Mouse (Mus musculus) midbrain, embryonic 12.5 days (tissue): ENCODE results near the gene Gm48552. TPM values are rescaled to one million over a fixed set of nuclear protein-coding genes. Genes with fewer than 3 reads are reported as not detected.

ENCODE experiments used
- ATAC-seq: fragments of 200-750 bp; cut with Nextera tagmentation; 2 replicates; pipeline ENCODE4 v1.8.0; 2017; ENCODE audit warnings: low read depth, moderate TSS enrichment, moderate library complexity; ENCODE audit not compliant: low FRiP score
- H3K27ac ChIP-seq: fragments of 300-500 bp; sonication (generic); replicated peaks from 2 replicates; pipeline ENCODE4 v1.5.1; 2016; ENCODE audit warnings: mild to moderate bottlenecking
- H3K27me3 ChIP-seq: fragments of 300-500 bp; sonication (generic); 2 replicates; pipeline ENCODE4 v1.6.1; 2016; ENCODE audit warnings: mild to moderate bottlenecking
- H3K36me3 ChIP-seq: fragments of 300-500 bp; sonication (generic); 2 replicates; pipeline ENCODE4 v1.6.1; 2016
- H3K4me1 ChIP-seq: fragments of 300-500 bp; sonication (generic); 2 replicates; pipeline ENCODE4 v1.6.1; 2016
- H3K4me2 ChIP-seq: fragments of 300-500 bp; sonication (generic); replicated peaks from 2 replicates; pipeline ENCODE4 v1.6.1; 2016; ENCODE audit warnings: mild to moderate bottlenecking, moderate library complexity
- H3K4me3 ChIP-seq: fragments of 300-500 bp; sonication (generic); 2 replicates; pipeline ENCODE4 v1.5.1; 2016; ENCODE audit warnings: mild to moderate bottlenecking
- H3K9ac ChIP-seq: fragments of 300-500 bp; sonication (generic); replicated peaks from 2 replicates; pipeline ENCODE4 v1.6.1; 2016; ENCODE audit warnings: mild to moderate bottlenecking, moderate library complexity
- H3K9me3 ChIP-seq: fragments of 300-500 bp; sonication (generic); 2 replicates; pipeline ENCODE4 v1.6.1; 2016; ENCODE audit warnings: mild to moderate bottlenecking
- WGBS: fragments of 180-500 bp; shearing (Covaris S2); methylation state at CpG from one replicate; pipeline ENCODE4 v1.1.7; 2016; 5-methylcytosine and 5-hydroxymethylcytosine counted together
- polyA plus RNA-seq: library from polyadenylated mRNA; unstranded; fragments of >200 nt; fragmentation: Nextera tagmentation; extraction: Ambion mirVana; gene quantifications from 2 replicates; pipeline ENCODE4 v1.2.1, GENCODE M21; 2016

Gene Gm48552
- polyA plus RNA-seq, 1 experiment from 2014 or later, result 2.3 TPM

GRCm38 (mm10) chr10:81364666-81365065 lies 24.1 kb upstream of the Gm48552 start:
- Histone ChIP-seq H3K4me3 (peak overlapping the region; percentile 28), H3K27ac (no peak overlapping the region), H3K36me3 (peaks cover 36% of the 10 kb centered on the region), H3K9ac (no peak overlapping the region; the same call in 1 of the 2 replicates), H3K9me3 (no peaks in the 10 kb centered on the region), H3K4me2 (peak overlapping the region; percentile 48), H3K27me3 (peaks cover 36% of the 10 kb centered on the region), H3K4me1 (peaks cover 52% of the 10 kb centered on the region)
- no peak; the same call in 1 of the 2 replicates for ATAC-seq
- WGBS, result 11% methylated on average over 28 of the region's 28 CpGs

- no peaks in the 10 kb centered on the region for H3K9me3 ChIP-seq
- no peak overlapping the region for H3K4me3 ChIP-seq
- H3K36me3 ChIP-seq, result peaks cover 41% of the 10 kb centered on the region
- ATAC-seq, result peak; percentile 10; the same call in 1 of the 2 replicates
- H3K4me2 ChIP-seq, result peak overlapping the region; percentile 48; the same call in 1 of the 2 replicates
- 28% methylated on average over 4 of the region's 4 CpGs for WGBS
- H3K4me1 ChIP-seq, result peaks cover 51% of the 10 kb centered on the region
- H3K27ac ChIP-seq, result no peak overlapping the region
- peaks cover 36% of the 10 kb centered on the region for H3K27me3 ChIP-seq
- H3K9ac ChIP-seq, result no peak overlapping the region; the same call in 1 of the 2 replicates
Measured at GRCm38 (mm10) chr10:81365073-81365472, 23.7 kb upstream of the Gm48552 start.

- no peaks in the 10 kb centered on the region for H3K9me3 ChIP-seq
- peaks cover 43% of the 10 kb centered on the region for H3K4me1 ChIP-seq
- WGBS, result 13% methylated on average over 12 of the region's 12 CpGs
- H3K36me3 ChIP-seq, result peaks cover 49% of the 10 kb centered on the region
- peak; percentile 34; the same call in 1 of the 2 replicates for ATAC-seq
- peak within 1 kb of the TSS; percentile 28; the same call in 1 of the 2 replicates for H3K9ac ChIP-seq
- peaks cover 36% of the 10 kb centered on the region for H3K27me3 ChIP-seq
- H3K4me2 ChIP-seq, result peak within 1 kb of the TSS; percentile 48
- H3K27ac ChIP-seq, result peak within 1 kb of the TSS; percentile 54
- peak within 1 kb of the TSS; percentile 28; the same call in 1 of the 2 replicates for H3K4me3 ChIP-seq
Measured at GRCm38 (mm10) chr10:81365672-81366476, 22.9 kb upstream of the Gm48552 start, which contains the start of gene 4930404N11Rik. TSS of gene 4930404N11Rik (minus strand) at chr10:81365816.

- Histone ChIP-seq H3K36me3 (peaks cover 56% of the 10 kb centered on the region), H3K4me2 (no peak overlapping the region), H3K9me3 (no peaks in the 10 kb centered on the region), H3K4me1 (peaks cover 43% of the 10 kb centered on the region), H3K27ac (peak overlapping the region; percentile 54), H3K4me3 (no peak overlapping the region), H3K27me3 (peaks cover 36% of the 10 kb centered on the region), H3K9ac (peak overlapping the region; percentile 28; the same call in 1 of the 2 replicates)
- WGBS, result 80% methylated on average over 6 of the region's 6 CpGs
- no peak for ATAC-seq
Measured at GRCm38 (mm10) chr10:81366477-81367206, 22.2 kb upstream of the Gm48552 start.

- Histone ChIP-seq H3K4me2 (no peak overlapping the region), H3K4me3 (no peak overlapping the region), H3K9ac (0 out of 2 replicates have a peak overlapping the region, but pooled peaks have one; percentile 28), H3K9me3 (no peaks in the 10 kb centered on the region), H3K4me1 (peaks cover 43% of the 10 kb centered on the region), H3K27me3 (peaks cover 36% of the 10 kb centered on the region), H3K36me3 (peaks cover 61% of the 10 kb centered on the region), H3K27ac (0 out of 2 replicates have a peak overlapping the region, but pooled peaks have one; percentile 25)
- WGBS, result 78% methylated on average over 6 of the region's 6 CpGs
- no peak for ATAC-seq
Measured at GRCm38 (mm10) chr10:81367207-81367495, 21.7 kb upstream of the Gm48552 start.

GRCm38 (mm10) chr10:81375322-81375721 lies 13.5 kb upstream of the Gm48552 start:
- Histone ChIP-seq H3K36me3 (peaks cover 54% of the 10 kb centered on the region), H3K4me1 (peaks cover 29% of the 10 kb centered on the region), H3K27me3 (no peaks in the 10 kb centered on the region), H3K9ac (no peak overlapping the region), H3K4me2 (0 out of 2 replicates have a peak overlapping the region, but pooled peaks have one; percentile 84), H3K9me3 (no peaks in the 10 kb centered on the region), H3K27ac (no peak overlapping the region), H3K4me3 (no peak overlapping the region)
- ATAC-seq, result no peak
- 92% methylated on average over 10 of the region's 10 CpGs for WGBS

- ATAC-seq, result no peak
- peak overlapping the region; percentile 84 for H3K4me2 ChIP-seq
- peak overlapping the region; percentile 97 for H3K9ac ChIP-seq
- peaks cover 40% of the 10 kb centered on the region for H3K36me3 ChIP-seq
- 40% methylated on average over 6 of the region's 6 CpGs for WGBS
- H3K27me3 ChIP-seq, result no peaks in the 10 kb centered on the region
- peaks cover 29% of the 10 kb centered on the region for H3K4me1 ChIP-seq
- peak overlapping the region; percentile 85 for H3K4me3 ChIP-seq
- 0 out of 2 replicates have a peak overlapping the region, but pooled peaks have one; percentile 3 for H3K27ac ChIP-seq
- no peaks in the 10 kb centered on the region for H3K9me3 ChIP-seq
Measured at GRCm38 (mm10) chr10:81376561-81377361, 12.0 kb upstream of the Gm48552 start.

GRCm38 (mm10) chr10:81377362-81377664 lies 11.5 kb upstream of the Gm48552 start:
- ATAC-seq, result no peak
- peaks cover 33% of the 10 kb centered on the region for H3K4me1 ChIP-seq
- no peaks in the 10 kb centered on the region for H3K27me3 ChIP-seq
- no peaks in the 10 kb centered on the region for H3K9me3 ChIP-seq
- WGBS, result 63% methylated on average over 2 of the region's 2 CpGs
- H3K4me3 ChIP-seq, result peak overlapping the region; percentile 85
- peak overlapping the region; percentile 84 for H3K4me2 ChIP-seq
- H3K36me3 ChIP-seq, result peaks cover 34% of the 10 kb centered on the region
- H3K27ac ChIP-seq, result 0 out of 2 replicates have a peak overlapping the region, but pooled peaks have one; percentile 73
- H3K9ac ChIP-seq, result peak overlapping the region; percentile 97

- peaks cover 33% of the 10 kb centered on the region for H3K4me1 ChIP-seq
- peak within 1 kb of the TSS; percentile 81 for H3K27ac ChIP-seq
- no peaks in the 10 kb centered on the region for H3K9me3 ChIP-seq
- H3K9ac ChIP-seq, result peak within 1 kb of the TSS; percentile 97
- peak; percentile 72 for ATAC-seq
- WGBS, result under 1% methylated on average over 31 of the region's 59 CpGs
- no peaks in the 10 kb centered on the region for H3K27me3 ChIP-seq
- H3K4me2 ChIP-seq, result peak within 1 kb of the TSS; percentile 84
- peaks cover 28% of the 10 kb centered on the region for H3K36me3 ChIP-seq
- H3K4me3 ChIP-seq, result peak within 1 kb of the TSS; percentile 85
Measured at GRCm38 (mm10) chr10:81377793-81378552, 10.8 kb upstream of the Gm48552 start, which contains the start of gene Fzr1. TSS of gene Fzr1 (minus strand) at chr10:81378516.

- peaks cover 33% of the 10 kb centered on the region for H3K4me1 ChIP-seq
- H3K36me3 ChIP-seq, result peaks cover 21% of the 10 kb centered on the region
- peak overlapping the region; percentile 60 for H3K4me2 ChIP-seq
- H3K27me3 ChIP-seq, result no peaks in the 10 kb centered on the region
- WGBS, result under 1% methylated on average over 46 of the region's 46 CpGs
- peak; percentile 96 for ATAC-seq
- H3K9me3 ChIP-seq, result no peaks in the 10 kb centered on the region
- peak overlapping the region; percentile 97 for H3K9ac ChIP-seq
- peak overlapping the region; percentile 81 for H3K27ac ChIP-seq
- H3K4me3 ChIP-seq, result peak overlapping the region; percentile 85
Measured at GRCm38 (mm10) chr10:81378553-81379182, 10.1 kb upstream of the Gm48552 start.
